Mouse (Mus musculus) CH12.LX (cell line): ENCODE results near the gene Scyl3. TPM values are rescaled to one million over a fixed set of nuclear protein-coding genes. Genes with fewer than 3 reads are reported as not detected.

ENCODE experiments used
- DNase-seq: peaks from one replicate; pipeline ENCODE4 v3.0.0-alpha.2; 2013; ENCODE audit errors: extremely low read depth
- H3K27ac ChIP-seq: 2 replicates; pipeline ENCODE4 v1.5.1; 2012; ENCODE audit warnings: low read depth, mild to moderate bottlenecking, control low read depth, moderate library complexity; ENCODE audit not compliant: insufficient read depth
- H3K27me3 ChIP-seq: replicated peaks from 2 replicates; pipeline ENCODE3; 2012; ENCODE audit warnings: inconsistent platforms
- H3K36me3 ChIP-seq, 2 experiments: replicated peaks in 1 of 2; 2 replicates each; pipeline versions ENCODE3 to v1.6.1; 2012; ENCODE audit warnings: inconsistent platforms in 1 of 2, low read length in 1 of 2, mild to moderate bottlenecking in 1 of 2, mixed read lengths in 1 of 2, moderate library complexity in 1 of 2; ENCODE audit not compliant: control insufficient read depth in 1 of 2, insufficient read depth in 1 of 2
- H3K4me1 ChIP-seq, 2 experiments: 2 replicates each; pipeline ENCODE4 v1.6.1; 2012; ENCODE audit warnings: inconsistent platforms in 1 of 2, moderate library complexity in 1 of 2; ENCODE audit not compliant: insufficient read depth in 2 of 2, control insufficient read depth in 1 of 2
- H3K4me2 ChIP-seq: 2 replicates; pipeline ENCODE4 v1.6.1; 2012; ENCODE audit warnings: low read depth, mild to moderate bottlenecking, control low read depth; ENCODE audit not compliant: poor library complexity, insufficient read depth, severe bottlenecking
- H3K4me3 ChIP-seq, 3 experiments: fragments of 150-350 bp in 1 of 3; sonication (generic) in 1 of 3; replicated peaks in 1 of 3; 2 replicates each; pipeline versions ENCODE3 to v1.5.1; 2011 to 2012; ENCODE audit warnings: low read depth in 2 of 3, low read length in 2 of 3, mild to moderate bottlenecking in 2 of 3, moderate library complexity in 2 of 3, control low read depth in 1 of 3, improper control_type of control experiment in 1 of 3, inconsistent platforms in 1 of 3, mixed read lengths in 1 of 3; ENCODE audit not compliant: poor library complexity in 1 of 3
- H3K79me2 ChIP-seq: replicated peaks from 2 replicates; pipeline ENCODE4 v1.6.1; 2012; ENCODE audit warnings: mild to moderate bottlenecking, moderate library complexity; ENCODE audit not compliant: control insufficient read depth, poor library complexity, insufficient read depth, severe bottlenecking; ENCODE audit errors: extremely low read depth
- H3K9ac ChIP-seq: 2 replicates; pipeline ENCODE4 v1.6.1; 2012; ENCODE audit warnings: low read depth, mild to moderate bottlenecking, control low read depth, moderate library complexity; ENCODE audit not compliant: insufficient read depth
- H3K9me3 ChIP-seq: replicated peaks from 2 replicates; pipeline ENCODE3; 2012; ENCODE audit warnings: low read length, inconsistent platforms, mixed read lengths
- BHLHE40 ChIP-seq: IDR thresholded peaks from 2 replicates; pipeline ENCODE4 v1.6.1; 2011; ENCODE audit warnings: mild to moderate bottlenecking, low read depth, low read length, improper control_type of control experiment
- CHD2 ChIP-seq: IDR thresholded peaks from 2 replicates; pipeline ENCODE4 v1.6.1; 2011; ENCODE audit warnings: low read length, improper control_type of control experiment
- E2F4 ChIP-seq: IDR thresholded peaks from 2 replicates; pipeline ENCODE4 v1.6.1; 2011; ENCODE audit warnings: low read depth, low read length, improper control_type of control experiment; ENCODE audit not compliant: insufficient replicate concordance
- ELF1 ChIP-seq: IDR thresholded peaks from 2 replicates; pipeline ENCODE4 v1.6.1; 2014; ENCODE audit warnings: low read depth, mild to moderate bottlenecking, inconsistent platforms, low read length, improper control_type of control experiment
- EP300 ChIP-seq: IDR thresholded peaks from 2 replicates; pipeline ENCODE4 v1.6.1; 2011; ENCODE audit warnings: low read length, improper control_type of control experiment
- ETS1 ChIP-seq: conservative IDR thresholded peaks from 2 replicates; pipeline ENCODE4 v1.6.1; 2012; ENCODE audit warnings: low read depth, mild to moderate bottlenecking, inconsistent platforms, low read length, improper control_type of control experiment, moderate library complexity
- GABPA ChIP-seq: IDR thresholded peaks from 2 replicates; pipeline ENCODE4 v1.6.1; 2012; ENCODE audit warnings: low read depth, low read length, improper control_type of control experiment, inconsistent platforms; ENCODE audit not compliant: insufficient replicate concordance
- HCFC1 ChIP-seq: IDR thresholded peaks from 2 replicates; pipeline ENCODE4 v1.6.1; 2012; ENCODE audit warnings: low read depth, mild to moderate bottlenecking, inconsistent platforms, low read length, improper control_type of control experiment
- JUND ChIP-seq: conservative IDR thresholded peaks from 2 replicates; pipeline ENCODE4 v1.6.1; 2011; ENCODE audit warnings: low read depth, low read length, improper control_type of control experiment
- KAT2A ChIP-seq: IDR thresholded peaks from 2 replicates; pipeline ENCODE4 v1.6.1; 2012; ENCODE audit warnings: low read length, improper control_type of control experiment, inconsistent platforms; ENCODE audit not compliant: insufficient replicate concordance
- MAFK ChIP-seq: IDR thresholded peaks from 2 replicates; pipeline ENCODE4 v1.6.1; 2011; ENCODE audit warnings: low read length, improper control_type of control experiment; ENCODE audit not compliant: insufficient replicate concordance
- MAX ChIP-seq: IDR thresholded peaks from 2 replicates; pipeline ENCODE4 v1.6.1; 2011; ENCODE audit warnings: low read length, improper control_type of control experiment
- MAZ ChIP-seq: IDR thresholded peaks from 2 replicates; pipeline ENCODE4 v1.6.1; 2012; ENCODE audit warnings: low read depth, mild to moderate bottlenecking, inconsistent platforms, low read length, improper control_type of control experiment, moderate library complexity
- MEF2A ChIP-seq: IDR thresholded peaks from 2 replicates; pipeline ENCODE4 v1.6.1; 2014; ENCODE audit warnings: low read depth, mild to moderate bottlenecking, inconsistent platforms, low read length, improper control_type of control experiment, borderline replicate concordance
- MXI1 ChIP-seq: IDR thresholded peaks from 2 replicates; pipeline ENCODE4 v1.6.1; 2011; ENCODE audit warnings: mild to moderate bottlenecking, low read depth, low read length, improper control_type of control experiment
- NELFE ChIP-seq: IDR thresholded peaks from 2 replicates; pipeline ENCODE4 v1.6.1; 2011; ENCODE audit warnings: low read depth, low read length, improper control_type of control experiment
- PAX5 ChIP-seq: IDR thresholded peaks from 2 replicates; pipeline ENCODE4 v1.6.1; 2012; ENCODE audit warnings: low read length, inconsistent platforms, mixed read lengths
- POLR2A ChIP-seq: IDR thresholded peaks from 2 replicates; pipeline ENCODE4 v1.6.1; 2011; ENCODE audit warnings: low read depth, mild to moderate bottlenecking, improper control_type of control experiment, low read length
- POLR2AphosphoS2 ChIP-seq: IDR thresholded peaks from 2 replicates; pipeline ENCODE4 v1.6.1; 2011; ENCODE audit warnings: low read depth, low read length, improper control_type of control experiment
- RCOR1 ChIP-seq: conservative IDR thresholded peaks from 2 replicates; pipeline ENCODE4 v1.6.1; 2012; ENCODE audit warnings: low read depth, mild to moderate bottlenecking, inconsistent platforms, low read length, improper control_type of control experiment
- SIN3A ChIP-seq: IDR thresholded peaks from 2 replicates; pipeline ENCODE4 v1.6.1; 2012; ENCODE audit warnings: low read length, improper control_type of control experiment, inconsistent platforms
- SMC3 ChIP-seq: IDR thresholded peaks from 2 replicates; pipeline ENCODE4 v1.6.1; 2011; ENCODE audit warnings: low read depth, low read length, improper control_type of control experiment
- TBP ChIP-seq: conservative IDR thresholded peaks from 2 replicates; pipeline ENCODE4 v1.6.1; 2011; ENCODE audit warnings: low read depth, low read length, improper control_type of control experiment
- TCF12 ChIP-seq: IDR thresholded peaks from 2 replicates; pipeline ENCODE4 v1.6.1; 2014; ENCODE audit warnings: low read depth, mild to moderate bottlenecking, inconsistent platforms, low read length, improper control_type of control experiment
- UBTF ChIP-seq: IDR thresholded peaks from 2 replicates; pipeline ENCODE4 v1.6.1; 2012; ENCODE audit warnings: low read depth, mild to moderate bottlenecking, inconsistent platforms, low read length, improper control_type of control experiment, moderate library complexity
- USF2 ChIP-seq: conservative IDR thresholded peaks from 2 replicates; pipeline ENCODE4 v1.6.1; 2011; ENCODE audit warnings: low read depth, low read length, improper control_type of control experiment
- ZC3H11A ChIP-seq: IDR thresholded peaks from 2 replicates; pipeline ENCODE4 v1.6.1; 2012; ENCODE audit warnings: low read depth, mild to moderate bottlenecking, inconsistent platforms, low read length, improper control_type of control experiment
- ZMIZ1 ChIP-seq: IDR thresholded peaks from 2 replicates; pipeline ENCODE4 v1.6.1; 2012; ENCODE audit warnings: low read depth, mild to moderate bottlenecking, inconsistent platforms, low read length, improper control_type of control experiment
- ZNF384 ChIP-seq: IDR thresholded peaks from 2 replicates; pipeline ENCODE4 v1.6.1; 2012; ENCODE audit warnings: low read depth, low read length, improper control_type of control experiment, inconsistent platforms
- dilution Hi-C: fragments of 300-500 bp; cut with MboI; formaldehyde crosslinking; loops from 2 replicates; pipeline ENCODE4 v1.14.3; 2020; ENCODE audit warnings: low sequenced_read_pairs; ENCODE audit not compliant: extremely low pct_unique_long_range_greater_than_20kb, extremely low pct_ligation_motif_present
- in situ Hi-C: fragments of 300-500 bp; cut with MboI; formaldehyde crosslinking; loops from 3 replicates; pipeline ENCODE4 v1.14.3; 2019; ENCODE audit warnings: low sequenced_read_pairs, low pct_ligation_motif_present, low pct_unique_long_range_greater_than_20kb, mixed read lengths
- polyA plus RNA-seq: library from polyadenylated mRNA; unstranded; fragments of >175 nt; gene quantifications from 2 replicates; pipeline ENCODE4 v1.2.1, GENCODE M21; 2012; ENCODE audit warnings: low read depth; ENCODE audit not compliant: insufficient read length
- total RNA-seq, 2 experiments: library from RNA; depleted of rRNA; stranded (reverse); fragments of 300-350 nt in 1 of 2; fragments of >200 nt in 1 of 2; gene quantifications; 2 replicates each; pipeline ENCODE4 v1.2.3; 2012 to 2014

Gene Scyl3
- total and polyA plus RNA-seq, 3 experiments, result 11.9 to 22.2 (median 16.1) TPM

GRCm38 (mm10) chr1:163994173-163994720 is 65.3 kb downstream of the Scyl3 start:
- TF ChIP-seq ZMIZ1 (0 out of 2 replicates have a peak, but pooled peaks have one; percentile 53), MXI1 (0 out of 2 replicates have a peak, but pooled peaks have one; percentile 80), BHLHE40 (no peak)
- Histone ChIP-seq H3K4me1 (peaks cover 0 to 25% of the 10 kb centered on the region in 2 experiments; a peak in 2 of 4 replicates), H3K27me3 (no peaks in the 10 kb centered on the region), H3K27ac (peak overlapping the region; percentile 12; the same call in 1 of the 2 replicates), H3K79me2 (peaks cover 6% of the 10 kb centered on the region; the same call in 1 of the 2 replicates), H3K9ac (peak overlapping the region; percentile 54; the same call in 1 of the 2 replicates), H3K36me3 (peaks cover 2 to 22% of the 10 kb centered on the region in 2 experiments), H3K9me3 (no peaks in the 10 kb centered on the region), H3K4me2 (peak overlapping the region; percentile 37), H3K4me3 (peak overlapping the region; percentile 72 to 85 (median 82))
- no peak for DNase-seq
- dilution Hi-C loops, result no loop called here
- in situ Hi-C loops, result no loop called here

GRCm38 (mm10) chr1:163994721-163995608 is 66.1 kb downstream of the Scyl3 start, which contains the start of the genes BC055324 and Mettl18:
Gene BC055324, minus strand, starts transcription at chr1:163994796.
Gene Mettl18, plus strand, starts transcription at chr1:163994889.
- DNase-seq, result peak; percentile 93
- peak within 1 kb of the TSS; percentile 62 for H3K9ac ChIP-seq
- peaks cover 6% of the 10 kb centered on the region; the same call in 1 of the 2 replicates for H3K79me2 ChIP-seq
- no peaks in the 10 kb centered on the region for H3K9me3 ChIP-seq
- H3K4me3 ChIP-seq, result peak within 1 kb of the TSS; percentile 72 to 85 (median 82)
- dilution Hi-C loops (no loop called here), in situ Hi-C loops (no loop called here)
- peaks cover 2 to 22% of the 10 kb centered on the region in 2 experiments for H3K36me3 ChIP-seq
- H3K27ac ChIP-seq, result peak within 1 kb of the TSS; percentile 33
- no peaks in the 10 kb centered on the region for H3K27me3 ChIP-seq
- H3K4me1 ChIP-seq, result peaks cover 0 to 25% of the 10 kb centered on the region in 2 experiments; a peak in 2 of 4 replicates
- peak within 1 kb of the TSS; percentile 75 for H3K4me2 ChIP-seq
- peak; percentile 66 for TF ChIP-seq ELF1
- TF ChIP-seq HCFC1, result peak; percentile 92
- no peak for TF ChIP-seq MAFK
- TF ChIP-seq SMC3, result no peak
- no peak; the same call in 1 of the 2 replicates for TF ChIP-seq ETS1
- TF ChIP-seq E2F4, result no peak
- no peak for TF ChIP-seq ZNF384
- TF ChIP-seq CHD2, result 0 out of 2 replicates have a peak, but pooled peaks have one; percentile 25
- TF ChIP-seq PAX5, result no peak
- no peak for TF ChIP-seq RCOR1
- no peak for TF ChIP-seq UBTF
- TF ChIP-seq NELFE, result peak; percentile 81
- TF ChIP-seq ZMIZ1, result peak; percentile 9; the same call in 1 of the 2 replicates
- TF ChIP-seq MAX, result peak; percentile 82
- TF ChIP-seq MAZ, result peak; percentile 86
- no peak for TF ChIP-seq ZC3H11A
- TF ChIP-seq KAT2A, result peak; percentile 77; the same call in 1 of the 2 replicates
- peak; percentile 91 for TF ChIP-seq GABPA
- TF ChIP-seq MEF2A, result peak; percentile 60; the same call in 1 of the 2 replicates
- TF ChIP-seq JUND, result no peak
- TF ChIP-seq POLR2AphosphoS2, result peak; percentile 67; the same call in 1 of the 2 replicates
- peak; percentile 85 for TF ChIP-seq TBP
- no peak for TF ChIP-seq USF2
- TF ChIP-seq EP300, result no peak
- TF ChIP-seq TCF12, result peak; percentile 89
- TF ChIP-seq BHLHE40, result no peak
- peak; percentile 86 for TF ChIP-seq POLR2A
- TF ChIP-seq SIN3A, result peak; percentile 92
